Mouse (Mus musculus) ES-E14 (cell line): Measurements from ENCODE around the gene Gpr108. TPM values are rescaled to one million over a fixed set of nuclear protein-coding genes. Genes with fewer than 3 reads are reported as not detected.

Source experiments
- DNase-seq: peaks from one replicate; pipeline ENCODE4 v3.0.0-alpha.2; 2013; ENCODE audit warnings: low read depth, low spot score
- H3K27ac ChIP-seq: 2 replicates; pipeline ENCODE4 v1.5.1; 2012; ENCODE audit warnings: low read depth, mild to moderate bottlenecking, low read length, moderate library complexity, mixed read lengths; ENCODE audit not compliant: poor library complexity, insufficient read depth, severe bottlenecking
- H3K36me3 ChIP-seq: 2 replicates; pipeline ENCODE4 v1.6.1; 2012; ENCODE audit warnings: mild to moderate bottlenecking, low read length, moderate library complexity, mixed read lengths; ENCODE audit not compliant: control insufficient read depth, poor library complexity, insufficient read depth, severe bottlenecking
- H3K4me1 ChIP-seq, 2 experiments: fragments of 150-350 bp in 1 of 2; sonication (generic) in 1 of 2; 2 replicates each; pipeline ENCODE4 v1.6.1; 2012; ENCODE audit warnings: low read length in 2 of 2, mild to moderate bottlenecking in 1 of 2, mixed read lengths in 1 of 2; ENCODE audit not compliant: control insufficient read depth in 2 of 2, insufficient read depth in 2 of 2, poor library complexity in 1 of 2
- H3K4me3 ChIP-seq, 2 experiments: fragments of 150-350 bp in 1 of 2; sonication (generic) in 1 of 2; 2 replicates each; pipeline ENCODE4 v1.5.1; 2012; ENCODE audit warnings: low read length in 2 of 2, low read depth in 1 of 2, mild to moderate bottlenecking in 1 of 2, mixed read lengths in 1 of 2; ENCODE audit not compliant: insufficient read depth in 1 of 2, poor library complexity in 1 of 2, severe bottlenecking in 1 of 2
- H3K9ac ChIP-seq: 2 replicates; pipeline ENCODE4 v1.6.1; 2012; ENCODE audit warnings: low read depth, mild to moderate bottlenecking, low read length, mixed read lengths; ENCODE audit not compliant: poor library complexity, insufficient read depth, severe bottlenecking
- H3K9me3 ChIP-seq: fragments of 150-350 bp; sonication (generic); 2 replicates; pipeline ENCODE4 v1.6.1; 2012; ENCODE audit warnings: low read depth, mild to moderate bottlenecking, low read length; ENCODE audit not compliant: control insufficient read depth, insufficient read depth
- CHD2 ChIP-seq: IDR thresholded peaks from 2 replicates; pipeline ENCODE4 v1.6.1; 2014; ENCODE audit warnings: mild to moderate bottlenecking, low read depth, low read length, inconsistent platforms
- HCFC1 ChIP-seq: IDR thresholded peaks from 2 replicates; pipeline ENCODE4 v1.6.1; 2012; ENCODE audit warnings: low read length, inconsistent platforms, borderline replicate concordance; ENCODE audit not compliant: insufficient read depth
- MAFK ChIP-seq: IDR thresholded peaks from 2 replicates; pipeline ENCODE4 v1.6.1; 2014; ENCODE audit warnings: mild to moderate bottlenecking, low read depth, low read length, inconsistent platforms; ENCODE audit not compliant: insufficient read depth
- ZC3H11A ChIP-seq: IDR thresholded peaks from 2 replicates; pipeline ENCODE4 v1.6.1; 2012; ENCODE audit warnings: low read depth, mild to moderate bottlenecking, inconsistent platforms, low read length, borderline replicate concordance
- ZNF384 ChIP-seq: IDR thresholded peaks from 2 replicates; pipeline ENCODE4 v1.6.1; 2012; ENCODE audit warnings: low read depth, low read length, inconsistent platforms
- in situ Hi-C, 2 experiments: fragments of 600-800 bp; cut with MboI; formaldehyde crosslinking; loops; one replicate each; pipeline ENCODE4 v1.15.1; 2025; ENCODE audit warnings: low sequenced_read_pairs in 2 of 2, inconsistent platforms in 1 of 2; ENCODE audit not compliant: unreplicated experiment in 2 of 2
- total RNA-seq: library from RNA; depleted of rRNA; stranded (reverse); fragments of 300-350 nt; gene quantifications from 2 replicates; pipeline ENCODE4 v1.2.3, GENCODE M21; 2012

Gene Gpr108
- total RNA-seq, 1 experiment, result 25.0 TPM

- TF ChIP-seq ZC3H11A, result no peak
- no peak for TF ChIP-seq MAFK
- no peak for TF ChIP-seq ZNF384
- no peak for TF ChIP-seq CHD2
- no peak for TF ChIP-seq HCFC1
- Histone ChIP-seq H3K4me1 (peaks cover 0 to 4% of the 10 kb centered on the region in 2 experiments; a peak in 1 of 4 replicates), H3K9ac (no peak overlapping the region), H3K4me3 (no peak overlapping the region), H3K36me3 (no peaks in the 10 kb centered on the region), H3K9me3 (no peaks in the 10 kb centered on the region), H3K27ac (no peak overlapping the region)
- DNase-seq, result no peak
- in situ Hi-C loops, result no loop called here
Observed at GRCm38 (mm10) chr17:57207938-57208337, 40.3 kb downstream of the Gpr108 start.

- no peak overlapping the region for H3K4me3 ChIP-seq
- H3K4me1 ChIP-seq, result no peaks in the 10 kb centered on the region
- H3K9ac ChIP-seq, result no peak overlapping the region
- TF ChIP-seq ZNF384 (no peak), HCFC1 (no peak), MAFK (no peak), ZC3H11A (no peak), CHD2 (no peak)
- in situ Hi-C loops, result no loop called here
- no peak for DNase-seq
- no peaks in the 10 kb centered on the region for H3K36me3 ChIP-seq
- no peaks in the 10 kb centered on the region for H3K9me3 ChIP-seq
- no peak overlapping the region for H3K27ac ChIP-seq
Observed at GRCm38 (mm10) chr17:57201841-57202724, 46.2 kb downstream of the Gpr108 start.

GRCm38 (mm10) chr17:57198252-57198651, 50.0 kb downstream of the Gpr108 start:
- Histone ChIP-seq H3K4me3 (no peak overlapping the region), H3K27ac (no peak overlapping the region), H3K4me1 (no peaks in the 10 kb centered on the region), H3K9me3 (no peaks in the 10 kb centered on the region), H3K9ac (no peak overlapping the region), H3K36me3 (no peaks in the 10 kb centered on the region)
- in situ Hi-C loops, result no loop called here
- TF ChIP-seq ZNF384 (no peak), ZC3H11A (no peak), CHD2 (no peak), HCFC1 (no peak), MAFK (no peak)
- DNase-seq, result no peak

- Histone ChIP-seq H3K4me1 (no peaks in the 10 kb centered on the region), H3K27ac (no peak overlapping the region), H3K9ac (no peak overlapping the region), H3K36me3 (no peaks in the 10 kb centered on the region), H3K4me3 (no peak overlapping the region), H3K9me3 (no peaks in the 10 kb centered on the region)
- in situ Hi-C loops, result no loop called here
- no peak for TF ChIP-seq HCFC1
- no peak for TF ChIP-seq MAFK
- no peak for TF ChIP-seq CHD2
- TF ChIP-seq ZC3H11A, result no peak
- no peak for TF ChIP-seq ZNF384
- DNase-seq, result no peak
Observed at GRCm38 (mm10) chr17:57195326-57196010, 52.8 kb downstream of the Gpr108 start.
